Mouse (Mus musculus): ENCODE measurements at regions not wholly inside any gene's neighbourhood (a gene's known extent, or its start where the extent isn't known, plus 50 kb on each side); places are given as distances from the start of the nearest gene placed in this dataset.

- TF ChIP-seq POLR2AphosphoS2 (IDR thresholded peaks at IDR 0.05; ENCODE audit: insufficient read length, low read depth) (no peak), USF1 (IDR thresholded peaks at IDR 0.05; ENCODE audit: low read depth) (no peak), POLR2A (IDR thresholded peaks at IDR 0.05; ENCODE audit: insufficient read length, low read depth) (no peak), E2F4 (IDR thresholded peaks at IDR 0.05; ENCODE audit: insufficient read depth) (no peak), MYOD1 (IDR thresholded peaks at IDR 0.05; ENCODE audit: control insufficient read depth in 1 of 3, insufficient read length in 2 of 3, low read depth in 2 of 3) (no peak), CEBPB (IDR thresholded peaks at IDR 0.05; ENCODE audit: insufficient read depth, poor library complexity, severe bottlenecking) (no peak), TCF12 (IDR thresholded peaks at IDR 0.05; ENCODE audit: insufficient read depth, poor library complexity, severe bottlenecking) (no peak)
Observed at GRCm38 (mm10) chr8:8758283-8758682, 68.0 kb upstream of the Arglu1 start.
